Mouse (Mus musculus) gastrocnemius, postnatal 25 days (tissue): ENCODE measurements around the gene Tspan1. TPM values are rescaled to one million over a fixed set of nuclear protein-coding genes. Genes with fewer than 3 reads are reported as not detected.

Experiments
- DNase-seq: peaks from one replicate; pipeline ENCODE4 v3.0.0; 2022
- long read RNA-seq, 2 experiments: library from polyadenylated mRNA; stranded (forward); transcript quantifications; one replicate each; pipeline ENCODE4 v2.0.0; 2021
- total RNA-seq, 2 experiments: library from RNA; stranded (reverse); gene quantifications; 1 replicate in 1 of 2; 2 replicates in 1 of 2; pipeline ENCODE4 v1.2.3; 2021

Tspan1 gene
- not detected for total RNA-seq
- long read RNA-seq, experiment 1: 0 reads
- long read RNA-seq, experiment 2: 0 reads

GRCm38 (mm10) chr4:116167404-116167803 lies at the start of gene Tspan1:
Gene Tspan1, minus strand, starts transcription at chr4:116167601.
- DNase-seq: no peak

GRCm38 (mm10) chr4:116217046-116217445 lies 49.6 kb upstream of the Tspan1 start:
- DNase-seq: no peak

DNA sequence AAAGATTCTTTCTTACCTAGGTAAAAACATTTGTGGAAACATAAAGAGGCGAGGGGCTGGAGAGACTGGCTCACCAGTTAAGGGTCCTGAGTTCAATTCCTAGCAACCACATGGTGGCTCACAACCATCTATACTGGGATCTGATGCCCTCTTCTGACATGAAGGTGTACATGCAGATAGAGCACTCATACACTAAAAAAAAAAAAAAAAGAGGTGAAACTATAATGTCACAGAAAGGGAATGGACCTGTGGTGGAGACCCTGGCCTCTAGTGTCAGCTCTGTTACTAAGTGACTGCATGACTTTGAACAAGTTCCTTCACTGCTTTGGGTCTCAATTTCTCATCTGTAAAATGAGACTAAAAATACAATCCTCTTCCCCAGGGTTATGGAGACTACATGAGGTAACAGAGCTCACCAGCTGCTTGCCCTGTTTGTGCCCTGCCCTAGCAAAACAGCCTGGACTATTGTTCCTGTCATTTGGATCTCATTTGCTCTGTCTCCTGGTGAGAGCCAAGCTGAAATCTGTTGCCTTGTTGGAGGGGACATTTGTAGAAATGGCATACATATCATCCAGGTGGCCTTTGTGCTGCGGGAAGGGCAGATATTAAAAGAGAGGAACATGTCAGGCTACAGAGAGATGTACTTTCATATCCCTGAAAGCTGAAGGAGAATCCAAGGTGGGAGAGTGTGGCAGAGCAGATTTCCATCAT lies 48.6 kb upstream of the Tspan1 start:
- DNase-seq: no peak

GRCm38 (mm10) chr4:116208891-116209290 lies 41.5 kb upstream of the Tspan1 start:
- no peak for DNase-seq

GRCm38 (mm10) chr4:116206531-116206930 lies 39.1 kb upstream of the Tspan1 start:
- no peak for DNase-seq

DNA sequence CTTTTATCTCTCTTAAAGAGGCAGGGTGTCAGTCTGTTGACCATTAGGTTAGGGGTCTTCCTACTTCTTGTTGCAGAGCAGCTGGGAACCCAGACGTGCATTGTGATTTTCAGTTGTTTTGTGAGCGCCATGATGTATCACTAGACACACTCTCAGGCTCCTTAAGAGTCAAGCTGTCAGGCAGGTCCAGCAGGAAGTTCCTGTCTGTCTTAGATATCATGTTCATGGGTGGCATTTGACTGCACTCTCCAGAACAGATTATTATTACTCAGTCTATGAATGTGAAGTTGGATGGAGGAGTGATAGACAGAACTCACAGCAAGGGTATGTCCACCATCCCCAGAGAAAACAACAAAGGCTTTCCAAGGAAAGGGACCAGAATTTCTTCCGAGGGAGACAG lies 37.0 kb upstream of the Tspan1 start:
- DNase-seq: no peak

DNA sequence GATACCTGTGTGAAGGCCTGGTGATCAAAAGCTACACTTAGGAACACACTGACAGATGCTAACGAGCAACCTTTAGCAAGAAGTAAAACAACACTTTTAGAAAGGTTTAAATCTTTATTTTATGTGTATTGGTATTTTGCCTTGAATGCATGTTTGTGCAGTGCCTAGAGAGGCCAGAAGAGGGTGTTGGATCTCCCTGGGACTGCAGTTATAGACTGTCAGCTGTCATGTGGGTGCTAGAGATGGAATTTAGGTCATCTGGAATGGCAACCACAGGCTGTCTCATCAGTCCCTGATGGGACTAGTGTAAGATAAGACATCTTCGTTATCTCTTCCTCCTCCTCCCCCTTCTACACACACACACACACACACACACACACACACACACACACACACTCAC lies 31.0 kb upstream of the Tspan1 start:
- no peak for DNase-seq

DNA sequence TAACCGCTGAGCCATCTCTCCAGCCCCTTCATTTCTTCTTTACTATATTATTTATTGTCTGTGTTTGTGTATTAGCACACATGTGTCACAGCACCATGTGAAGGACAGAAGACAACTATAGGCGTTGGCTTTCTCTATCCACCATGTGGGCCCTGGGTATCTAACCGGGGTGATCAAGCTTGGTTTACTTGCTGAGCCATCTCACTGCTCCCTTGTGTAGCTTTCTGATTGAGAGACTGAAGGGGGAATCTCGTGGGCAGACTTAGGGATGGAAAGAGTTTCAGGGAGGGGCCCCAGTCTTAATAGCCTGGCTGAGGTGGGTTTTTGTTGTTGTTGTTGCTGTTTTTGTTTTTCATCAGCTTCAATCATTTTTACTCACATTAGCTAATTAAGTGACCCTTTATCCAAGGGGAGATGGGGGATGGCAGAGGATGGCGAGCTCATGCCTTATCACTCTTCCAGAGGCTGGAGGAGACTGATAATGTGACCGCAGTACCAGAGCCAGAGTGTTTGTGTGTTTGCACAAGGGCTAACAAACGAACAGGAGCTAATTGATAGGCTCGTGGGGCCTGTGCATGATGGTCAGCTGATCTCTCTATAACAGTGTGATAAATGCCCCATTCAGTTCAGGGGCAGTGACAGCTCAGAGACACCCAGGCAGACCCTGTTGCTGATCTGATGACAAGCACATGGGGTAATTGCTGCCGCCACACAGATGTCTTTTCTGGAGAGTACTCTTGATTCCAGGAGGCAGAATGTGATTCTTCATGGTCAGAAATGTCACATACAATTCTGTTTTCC lies 26.4 kb upstream of the Tspan1 start:
- no peak for DNase-seq

- no peak for DNase-seq
Observed at GRCm38 (mm10) chr4:116192286-116192835, 25.0 kb upstream of the Tspan1 start.

GRCm38 (mm10) chr4:116185083-116185482 lies 17.7 kb upstream of the Tspan1 start:
- DNase-seq: no peak

GRCm38 (mm10) chr4:116182745-116183144 lies 15.3 kb upstream of the Tspan1 start:
- DNase-seq: peak; percentile 31

DNA sequence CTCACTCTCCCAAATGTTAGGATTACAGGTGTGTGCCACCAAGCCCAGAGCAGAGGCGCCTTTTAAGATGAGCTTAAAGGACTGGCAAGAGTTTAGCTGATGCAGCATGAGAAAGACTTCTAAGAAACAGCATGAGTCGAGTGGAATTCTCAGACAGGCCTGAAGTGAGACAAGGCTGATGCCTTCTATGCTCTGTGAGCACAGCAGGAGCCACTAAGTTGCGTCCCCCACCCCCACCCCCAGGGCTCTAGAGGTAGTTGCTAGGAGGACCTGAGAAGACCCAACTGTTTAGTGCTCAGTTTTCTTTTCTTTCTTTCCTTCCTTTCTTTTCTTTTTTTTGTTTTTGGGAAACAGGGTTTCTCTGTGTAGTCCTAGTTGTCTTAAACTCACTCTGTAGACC lies 14.7 kb upstream of the Tspan1 start:
- DNase-seq: no peak

DNA sequence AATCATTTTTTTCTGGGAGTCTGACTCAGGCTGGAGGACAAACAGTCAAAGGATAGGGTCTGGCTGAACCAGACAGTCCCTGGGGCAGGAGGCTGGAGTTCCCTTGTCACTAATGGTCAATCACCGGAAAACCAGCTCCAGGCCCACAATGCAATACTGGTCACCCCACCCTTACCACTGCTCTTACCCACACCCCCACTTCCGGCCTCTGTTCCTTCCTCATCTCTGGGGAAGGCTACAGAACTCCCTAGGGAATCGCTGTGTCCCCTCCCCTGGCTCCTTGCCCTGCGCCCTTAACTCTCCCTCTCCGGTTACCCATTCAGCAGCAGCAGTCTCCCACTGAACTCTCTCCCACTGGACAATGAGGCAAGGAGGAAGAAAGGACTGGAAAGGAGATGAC lies 9.7 kb upstream of the Tspan1 start:
- DNase-seq: peak; percentile 75

GRCm38 (mm10) chr4:116176543-116176988 lies 9.2 kb upstream of the Tspan1 start:
- DNase-seq: peak; percentile 64

DNA sequence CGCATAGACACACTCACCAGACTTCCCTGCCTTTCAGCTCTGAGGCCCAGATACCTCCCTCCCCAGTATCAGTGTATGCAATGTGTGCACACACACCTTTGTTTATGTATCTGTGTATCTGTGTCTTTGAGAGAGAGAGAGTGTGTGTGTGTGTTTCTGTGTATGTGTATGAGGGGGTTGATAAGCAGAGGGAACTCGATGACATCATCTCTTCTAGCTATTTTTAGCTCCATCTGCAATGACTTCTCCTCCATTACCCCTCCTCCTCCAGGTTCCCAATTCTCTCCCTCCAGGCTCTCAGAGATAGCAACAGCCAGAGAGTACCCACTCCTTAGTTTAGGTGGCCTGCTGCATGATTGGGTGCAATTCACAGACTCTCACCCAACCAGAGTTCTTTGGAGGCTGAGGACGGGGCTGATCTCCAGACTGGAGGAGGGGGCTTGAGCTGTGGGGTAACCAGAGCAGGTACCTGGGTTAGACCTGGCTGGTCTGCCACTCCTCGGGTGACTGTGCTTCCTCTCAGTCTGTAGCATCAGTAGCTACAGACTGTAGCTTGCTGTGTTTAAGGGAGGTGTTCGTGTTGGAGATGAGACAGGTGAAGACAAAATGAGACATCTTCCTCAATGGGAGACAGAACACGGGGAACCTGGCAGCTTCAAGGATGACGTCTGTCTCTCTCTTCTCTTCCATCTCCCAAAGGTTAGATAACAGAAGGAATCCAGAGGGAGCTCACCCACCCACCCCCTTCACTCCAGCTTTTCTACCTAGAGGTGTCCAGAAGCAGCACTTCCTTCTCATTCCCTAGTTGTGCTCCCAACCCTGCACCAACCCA lies 8.5 kb upstream of the Tspan1 start:
- no peak for DNase-seq

- no peak for DNase-seq
Observed at GRCm38 (mm10) chr4:116175136-116175535, 7.7 kb upstream of the Tspan1 start.

GRCm38 (mm10) chr4:116174466-116175116 lies 7.2 kb upstream of the Tspan1 start:
- no peak for DNase-seq

DNA sequence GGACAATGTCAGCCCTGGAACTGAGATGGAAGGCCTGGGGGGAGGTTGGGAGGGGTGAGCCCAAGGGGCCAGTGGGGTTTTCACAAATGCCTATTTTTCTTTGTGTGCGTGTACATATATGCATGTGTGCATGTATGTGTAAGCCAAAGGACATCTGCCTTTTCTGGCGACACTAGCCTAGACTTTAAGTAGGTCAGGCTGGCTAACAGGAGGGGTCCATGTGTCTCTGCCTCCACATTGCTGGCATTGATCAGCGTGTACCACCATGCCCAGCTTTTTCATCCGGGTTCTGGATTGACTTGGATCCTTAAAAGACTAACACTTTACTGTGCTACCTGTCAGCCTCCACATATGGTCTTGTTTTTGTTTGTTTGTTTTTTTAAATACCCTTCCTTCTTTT lies 6.4 kb upstream of the Tspan1 start:
- no peak for DNase-seq

DNA sequence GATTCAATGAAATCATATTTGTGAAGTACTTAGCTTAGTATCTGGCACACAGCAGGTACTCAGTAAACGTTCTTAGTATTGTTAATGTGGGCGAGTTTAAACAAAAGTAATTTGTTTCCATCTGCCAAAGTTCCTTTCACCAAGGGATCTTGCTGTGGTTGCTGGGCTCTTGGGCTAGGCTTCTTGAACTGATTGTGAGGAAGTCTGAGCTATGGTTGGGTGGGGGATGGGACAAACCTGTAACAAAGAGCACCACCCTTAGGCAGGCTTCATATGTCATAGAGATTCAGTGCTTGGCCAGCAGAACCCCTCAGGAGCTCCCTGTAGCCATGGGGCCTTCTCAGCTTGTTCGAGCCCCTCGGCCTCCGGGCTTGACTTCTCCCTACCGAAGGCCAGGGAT lies 5.7 kb upstream of the Tspan1 start, which contains the start of the genes 1700042G07Rik and Gm49337:
Gene 1700042G07Rik (plus strand): TSS at position 301 of the 400 bp plus-strand sequence.
Gene Gm49337 (plus strand): TSS at position 313 of the 400 bp plus-strand sequence.
- no peak for DNase-seq

DNA sequence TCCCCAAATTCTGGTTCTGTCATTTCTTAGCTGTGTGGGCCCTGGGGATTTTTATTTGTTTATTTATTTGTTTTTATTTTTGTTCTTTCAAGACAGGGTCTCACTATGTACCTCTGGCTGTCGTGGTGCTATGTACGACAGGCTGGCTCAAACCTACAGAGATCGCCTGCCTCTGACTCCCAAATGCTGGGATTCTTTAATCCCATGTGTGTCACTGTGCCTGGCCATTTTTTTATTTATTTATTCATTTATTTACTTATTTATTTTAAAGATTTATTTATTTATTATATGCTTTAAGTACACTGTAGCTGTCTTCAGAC lies 1.9 kb upstream of the Tspan1 start:
- no peak for DNase-seq

- DNase-seq: peak; percentile 40
Observed at GRCm38 (mm10) chr4:116168617-116169352, 1.4 kb upstream of the Tspan1 start.
